Mouse (Mus musculus) G1E-ER4 (cell line): Measurements from ENCODE around the gene Kbtbd2. TPM values are rescaled to one million over a fixed set of nuclear protein-coding genes. Genes with fewer than 3 reads are reported as not detected.

Experiments
- GATA1 ChIP-seq: IDR thresholded peaks from one replicate; pipeline ENCODE4 v1.8.0; 2012; ENCODE audit warnings: low read length, inconsistent platforms
- polyA plus RNA-seq: library from polyadenylated mRNA; stranded (reverse); fragments of >175 nt; gene quantifications from 2 replicates; pipeline ENCODE4 v1.2.3, GENCODE M21; 2012

Kbtbd2 gene
- polyA plus RNA-seq, 1 experiment, result 5.7 TPM

DNA sequence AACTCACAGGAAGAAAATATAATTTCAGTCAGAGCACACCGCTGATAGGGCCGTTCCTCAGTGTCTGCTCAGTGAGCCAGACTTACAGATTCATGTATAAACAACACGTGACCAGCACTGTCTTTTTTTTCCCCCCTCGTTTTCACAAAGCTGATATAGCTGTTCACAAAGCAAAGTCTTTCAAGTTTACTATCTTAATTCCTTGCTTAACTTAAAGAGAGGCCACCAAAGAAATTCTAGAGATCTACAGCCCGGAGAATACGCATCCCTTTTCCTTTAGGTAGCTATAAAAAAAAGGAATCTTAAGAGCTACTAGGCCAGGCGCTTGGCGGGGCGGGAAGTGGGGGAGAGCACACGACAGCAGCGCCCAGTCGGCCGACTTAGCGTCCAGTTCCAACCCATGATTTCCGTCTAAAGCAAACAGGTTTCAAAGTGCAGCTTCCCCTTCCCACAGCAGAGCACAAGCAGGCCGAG lies 908 bp downstream of the Kbtbd2 start:
- TF ChIP-seq GATA1, result no peak

DNA sequence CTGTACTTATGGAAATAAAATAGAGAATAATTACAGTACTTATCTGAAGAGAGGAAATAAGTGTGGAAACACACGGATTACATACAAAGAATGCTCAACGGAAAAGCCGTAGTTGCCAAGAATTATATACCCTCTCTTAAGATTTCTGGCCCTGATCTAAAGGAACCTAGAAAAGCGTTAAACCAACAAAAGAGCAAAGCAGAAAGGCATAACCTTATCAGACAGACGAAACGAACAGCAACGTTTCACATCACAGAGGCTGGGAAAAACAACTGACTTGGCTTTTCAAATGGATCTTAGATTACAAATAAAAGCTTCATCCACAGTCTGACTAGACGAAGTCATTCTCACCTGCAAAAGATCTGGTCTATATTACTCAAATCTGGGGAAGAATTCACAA lies 1.4 kb downstream of the Kbtbd2 start:
- no peak for TF ChIP-seq GATA1

DNA sequence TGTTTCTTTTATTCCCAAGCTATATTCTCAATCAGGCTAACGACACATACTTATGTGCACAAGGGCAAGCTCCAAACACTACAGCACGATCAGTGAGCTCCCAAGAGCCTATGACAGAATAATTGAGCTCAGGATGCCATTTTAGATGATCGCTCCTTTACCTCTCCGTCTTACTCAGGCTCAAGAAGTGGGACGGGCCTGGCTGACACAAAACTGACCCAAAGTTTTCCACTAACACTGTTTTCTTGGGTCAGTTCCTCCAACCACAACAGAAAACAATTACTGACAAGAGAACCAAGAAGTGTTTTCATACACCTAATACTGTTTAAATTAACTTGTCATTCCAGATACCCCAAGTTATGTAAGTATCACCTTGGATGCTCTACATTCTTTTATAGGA lies 2.8 kb downstream of the Kbtbd2 start:
- no peak for TF ChIP-seq GATA1

DNA sequence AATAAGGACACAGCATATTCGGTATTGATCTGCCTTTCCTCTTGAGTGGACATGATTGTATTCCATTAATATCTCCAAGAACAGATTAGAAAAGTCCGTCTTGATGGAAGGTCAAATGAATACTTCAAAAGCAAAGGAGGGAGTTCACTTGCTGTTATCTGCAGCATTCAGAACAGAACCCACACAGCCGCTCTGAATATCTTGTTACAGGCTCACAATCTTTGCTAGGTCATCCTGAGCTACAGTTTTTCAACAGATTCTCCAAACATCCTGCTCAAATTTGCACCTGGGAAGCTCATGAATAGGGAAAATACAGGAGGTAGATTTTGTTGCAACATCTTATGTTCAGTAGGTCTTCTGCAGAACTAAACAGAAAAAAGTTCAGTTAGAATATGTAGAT lies 8.3 kb downstream of the Kbtbd2 start:
- TF ChIP-seq GATA1, result peak; percentile 43

- TF ChIP-seq GATA1, result no peak
Observed at GRCm38 (mm10) chr6:56787668-56788067, 9.9 kb downstream of the Kbtbd2 start.

DNA sequence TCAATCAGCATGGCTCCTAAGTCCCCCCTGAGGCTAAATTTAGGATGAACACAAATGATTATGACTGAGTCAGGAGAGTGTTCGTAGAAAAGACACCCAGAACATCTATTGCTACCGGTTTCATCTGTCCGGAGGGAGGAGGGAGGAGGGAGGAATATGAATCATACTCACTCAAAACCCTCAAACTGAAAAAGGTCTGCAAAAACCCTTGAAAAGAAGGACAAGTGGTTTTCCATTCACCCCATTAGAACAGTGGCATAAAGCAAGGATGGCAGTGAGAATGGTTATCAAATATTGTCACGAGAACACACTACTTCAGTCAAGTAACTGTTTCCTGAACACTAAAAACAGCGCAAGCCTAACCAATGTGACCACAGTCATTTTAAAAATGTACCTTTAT lies 12.5 kb downstream of the Kbtbd2 start:
- TF ChIP-seq GATA1, result no peak

DNA sequence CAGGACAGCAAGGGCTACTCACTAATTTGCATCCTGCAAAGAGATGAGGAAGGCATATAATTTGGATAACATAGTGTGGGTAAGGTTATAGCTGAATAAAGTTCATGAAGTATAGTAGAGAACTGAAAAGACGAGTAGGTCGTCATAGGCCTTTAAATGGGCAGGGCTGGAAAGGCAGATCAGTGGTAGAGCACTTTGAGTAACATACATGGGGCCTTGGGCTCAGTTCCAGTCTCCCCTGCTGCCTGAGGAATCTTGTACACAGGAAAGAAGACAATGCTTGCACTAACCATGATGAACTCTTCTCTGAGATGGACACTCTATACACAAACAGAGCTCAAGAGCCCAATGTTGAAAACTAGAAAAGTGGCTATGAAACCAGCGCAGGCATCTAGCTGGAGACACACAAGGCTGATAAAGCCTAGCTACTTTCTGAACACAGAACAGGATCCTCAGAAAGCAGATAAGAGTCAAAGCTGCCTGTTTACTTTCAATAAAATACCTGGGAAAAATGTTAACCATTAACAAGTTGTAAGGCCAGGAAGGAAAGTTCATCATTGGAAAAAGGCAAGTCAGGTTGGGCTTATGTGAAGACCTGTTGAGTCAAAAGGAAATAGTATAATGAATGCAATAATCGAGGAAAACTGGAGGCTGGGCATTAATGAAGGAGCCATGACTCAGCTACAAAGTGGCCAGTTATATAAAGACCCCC lies 13.9 kb downstream of the Kbtbd2 start:
- TF ChIP-seq GATA1, result no peak

- no peak for TF ChIP-seq GATA1
Observed at GRCm38 (mm10) chr6:56779636-56780035, 18.0 kb downstream of the Kbtbd2 start.

- no peak for TF ChIP-seq GATA1
Observed at GRCm38 (mm10) chr6:56775816-56776215, 21.8 kb downstream of the Kbtbd2 start.

- no peak for TF ChIP-seq GATA1
Observed at GRCm38 (mm10) chr6:56765696-56766095, 31.9 kb downstream of the Kbtbd2 start.

GRCm38 (mm10) chr6:56765265-56765664 lies 32.3 kb downstream of the Kbtbd2 start:
- no peak for TF ChIP-seq GATA1

DNA sequence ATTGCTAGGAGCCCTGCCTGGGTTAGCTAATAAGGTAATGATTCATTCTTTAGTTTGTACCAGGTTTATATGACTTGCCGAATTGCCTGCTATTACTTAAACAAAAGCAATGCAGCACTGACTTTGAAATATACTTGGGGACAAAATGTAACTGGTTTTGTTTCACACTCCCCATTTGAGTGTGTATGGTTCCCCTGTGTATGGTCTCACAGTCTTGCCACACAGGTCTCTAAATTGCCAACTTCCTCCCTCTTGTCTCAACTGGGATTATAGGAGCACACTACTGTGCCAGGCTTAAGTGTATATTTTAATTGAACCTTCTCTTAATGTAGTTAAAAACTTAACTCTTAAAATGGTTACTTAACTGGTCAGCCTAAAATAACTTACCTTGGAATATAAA lies 38.3 kb downstream of the Kbtbd2 start:
- TF ChIP-seq GATA1, result no peak

DNA sequence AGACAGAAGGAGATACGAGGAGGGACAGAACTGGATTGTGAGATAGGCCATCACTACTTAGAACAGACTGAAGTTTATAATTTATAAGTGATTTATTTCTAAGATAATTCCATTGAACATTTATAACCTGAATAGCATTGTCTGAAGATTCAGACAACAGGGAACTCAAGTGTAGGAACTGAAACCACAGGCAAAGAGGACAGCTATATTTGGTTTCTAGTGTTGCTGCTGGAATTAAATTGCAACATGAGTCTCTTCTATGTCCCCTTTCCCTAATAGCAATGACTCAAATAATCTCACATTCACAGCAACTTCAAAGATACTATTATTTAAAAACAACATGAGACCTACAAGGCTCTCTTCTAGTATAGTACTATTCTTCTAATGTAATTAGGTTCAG lies 41.5 kb downstream of the Kbtbd2 start:
- no peak for TF ChIP-seq GATA1

DNA sequence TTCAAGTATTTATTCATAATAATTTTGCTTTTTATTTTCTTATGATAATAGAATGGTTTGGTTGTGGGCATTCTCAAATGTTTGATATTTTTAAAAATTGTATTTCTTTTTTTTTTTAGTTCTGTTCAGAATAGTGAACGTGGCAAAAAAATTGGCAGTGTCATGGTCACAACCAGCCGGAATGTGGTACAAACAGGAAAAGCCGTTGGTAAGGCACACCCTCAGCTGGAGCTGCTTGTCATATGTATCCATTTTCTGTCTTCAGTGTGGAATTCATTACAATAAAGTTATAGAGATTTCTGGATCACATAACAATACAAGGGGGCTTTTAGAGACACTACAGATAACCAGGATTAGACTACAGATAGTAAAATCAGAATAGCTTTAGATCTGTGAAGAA lies 43.9 kb downstream of the Kbtbd2 start:
- no peak for TF ChIP-seq GATA1

DNA sequence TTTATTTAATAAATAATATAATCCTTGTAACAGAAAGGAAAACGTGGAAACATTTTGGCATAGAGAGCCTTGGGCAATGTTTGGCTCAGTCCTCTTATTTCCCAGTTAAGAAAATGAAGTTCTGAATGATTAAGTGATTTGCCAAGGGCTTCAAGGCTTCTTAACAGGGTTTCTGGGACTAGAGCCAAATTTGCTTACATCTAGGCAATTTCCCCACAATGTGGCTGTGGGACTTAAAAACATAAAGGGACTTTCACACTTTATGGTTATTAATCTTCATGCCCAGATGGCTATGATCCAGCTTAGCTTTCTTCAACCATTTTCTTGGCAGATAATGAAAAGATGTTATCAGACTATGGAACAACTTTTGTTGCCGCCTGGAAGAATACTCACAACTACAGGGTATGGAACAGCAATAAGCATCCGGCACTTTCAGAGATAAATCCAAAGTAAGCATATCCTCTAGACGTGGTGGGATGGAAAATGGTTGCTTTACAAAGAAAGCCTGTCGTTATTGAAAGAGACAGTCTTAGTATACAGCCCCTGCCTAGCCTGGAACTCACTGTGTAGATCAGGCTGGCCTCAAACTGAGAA lies 51.6 kb downstream of the Kbtbd2 start:
- TF ChIP-seq GATA1, result no peak

DNA sequence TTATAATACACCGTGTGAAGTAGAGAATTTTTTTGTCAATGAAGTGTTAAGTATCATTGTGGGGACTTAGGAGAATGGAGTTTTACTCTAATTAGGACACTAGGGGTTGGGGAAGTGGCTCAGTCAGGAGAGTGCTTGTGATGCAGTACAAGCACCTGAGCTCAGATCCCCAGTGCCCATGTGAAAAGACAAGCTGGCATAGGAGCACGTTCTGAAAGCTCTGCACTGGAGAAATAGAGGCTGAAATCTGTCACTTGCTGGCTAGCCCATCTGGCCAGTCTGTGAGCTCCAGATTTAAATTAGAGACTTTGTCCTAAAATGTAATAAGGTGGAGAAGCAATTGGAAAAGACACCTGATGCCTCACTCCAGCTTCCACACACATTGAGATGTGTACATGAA lies 65.1 kb downstream of the Kbtbd2 start:
- TF ChIP-seq GATA1, result no peak

Other genes starting within 250 kb of the Kbtbd2 start
- not detected in 2 replicates for gene Pde1c, start 228.7 kb downstream of the Kbtbd2 start, polyA plus RNA-seq
- gene Lsm5, start 93.1 kb downstream of the Kbtbd2 start, polyA plus RNA-seq, result 0.63 and 2.0 TPM in 2 replicates
- gene Avl9, start 82.9 kb downstream of the Kbtbd2 start, polyA plus RNA-seq, result 8.5 and 9.8 TPM in 2 replicates
- gene Fkbp9, start 34.2 kb upstream of the Kbtbd2 start, polyA plus RNA-seq, result not detected in 2 replicates
- gene Nt5c3, start 126.1 kb upstream of the Kbtbd2 start, polyA plus RNA-seq, result 97.7 and 126 TPM in 2 replicates
- gene Vmn1r4, start 126.2 kb upstream of the Kbtbd2 start, polyA plus RNA-seq, result not detected in 2 replicates
- gene Vmn1r5, start 172.5 kb upstream of the Kbtbd2 start, polyA plus RNA-seq, result not detected in 2 replicates
- not detected in 2 replicates for gene Vmn1r6, start 199.4 kb upstream of the Kbtbd2 start, polyA plus RNA-seq
- not detected in 2 replicates for gene Vmn1r7, start 227.5 kb upstream of the Kbtbd2 start, polyA plus RNA-seq
- not detected in 2 replicates for gene Vmn1r8, start 234.5 kb upstream of the Kbtbd2 start, polyA plus RNA-seq